In genomic region chr6:115606461-115606860, GRCm38 (mm10) we compare ENCODE assay signal across 19 mouse cellular contexts. TPM values are rescaled to one million over a fixed set of nuclear protein-coding genes. Genes with fewer than 3 reads are reported as not detected.
A peak's percentile ranks its signal among the peaks of the same experiment; 100 is the strongest.
DNase-seq lines count a peak whose midpoint lies in the region; TF ChIP-seq lines count a peak whose summit lies in the region.
"Had no signal": no experiment of that assay in that cellular context is flagged by ENCODE, and none has a peak within 500 bp of the region (broad histone marks: within the 10 kb centered on the region; RNA-seq: fewer than 3 reads in every experiment).

No protein-coding gene starts in this region.

- 16% methylated on average over 1 of the region's 1 CpGs for WGBS in cerebellum, adult 2 months

- H3K27ac ChIP-seq in cerebellum, adult 2 months (ENCODE audit: insufficient read depth, low read length), result peak overlapping the region; percentile 24; the same call in 1 of the 2 replicates
- H3K27ac ChIP-seq in left cerebral cortex, adult 2 months, result peak overlapping the region; percentile 28
- H3K27ac ChIP-seq: embryonic facial prominence, embryonic 13.5 days; forebrain, embryonic 12.5 days; heart, embryonic 13.5 days had no signal

- no peak overlapping the region for H3K4me3 ChIP-seq in cerebellum, adult 2 months (replicated peaks; ENCODE audit: insufficient read depth, low read depth, low read length)
- no peak overlapping the region for H3K4me3 ChIP-seq in left cerebral cortex, adult 2 months
- H3K4me3 ChIP-seq: embryonic facial prominence, embryonic 13.5 days; forebrain, embryonic 12.5 days; heart, embryonic 13.5 days had no signal

- DNase-seq in cerebellum, adult 2 months, result no peak
- DNase-seq in cerebellum, adult 11 months, result no peak
- DNase-seq in left cerebral cortex, adult 2 months (ENCODE audit: extremely low spot score in 1 of 2, low spot score in 2 of 2), result no peak
- DNase-seq in left cerebral cortex, adult 18-20 months (ENCODE audit: low spot score in 2 of 2), result no peak
- peak; percentile 25 for DNase-seq in adrenal gland, postnatal 14 days
- no peak for DNase-seq in right cerebral cortex, adult 18-20 months
- DNase-seq: B cell, adult 2 months; cerebellum, adult 11-12 months; cerebellum, adult 9-11 months; cerebellum, postnatal 36 days; gastrocnemius, postnatal 25 days; heart, adult 11 months; heart, postnatal 36 days; kidney, adult 11 months had no signal

- no peak for TF ChIP-seq POLR2A in cerebellum, adult 2 months (IDR thresholded peaks at IDR 0.05; ENCODE audit: borderline replicate concordance, insufficient read depth, low read length)

- intact Hi-C loops in left cerebral cortex, adult 2 months (cut with DNase I), result no loop called here

- H3K4me1 ChIP-seq in cerebellum, adult 2 months (ENCODE audit: control insufficient read depth, insufficient read depth, low read length), result peaks cover 21% of the 10 kb centered on the region

- no peaks in the 10 kb centered on the region for H3K27me3 ChIP-seq in cerebellum, adult 2 months (ENCODE audit: control insufficient read depth, insufficient read depth, low read length)
- H3K27me3 ChIP-seq: embryonic facial prominence, embryonic 13.5 days; forebrain, embryonic 12.5 days; heart, embryonic 13.5 days had no signal

- TF ChIP-seq CTCF in cerebellum, adult 2 months (IDR thresholded peaks at IDR 0.05; ENCODE audit: borderline replicate concordance, insufficient read depth, low read depth, low read length), result no peak
- no peak for TF ChIP-seq CTCF in left cerebral cortex, adult 2 months (IDR thresholded peaks at IDR 0.05)

RNA-seq across cellular contexts. Expression of gene Mkrn2, which starts 4.8 kb away (rescaled TPM):
- 34.7 and 37.7 TPM in 2 replicates for polyA plus RNA-seq in cerebellum, adult 2 months (2012; rRNA removed)
- 10 to 100 TPM; 28.5 to 38.3 TPM for total RNA-seq in left cerebral cortex, adult 2 months (2021)
- 10 to 100 TPM; 35.7 to 38.3 TPM for total RNA-seq in left cerebral cortex, adult 18-20 months (2021)
- total RNA-seq in adrenal gland, postnatal 14 days (2021), result 36.2 and 36.6 TPM in 2 replicates

RNA-seq across cellular contexts. Expression of gene Mkrn2os, which starts 14.1 kb away (rescaled TPM):
- polyA plus RNA-seq in cerebellum, adult 2 months (2012; rRNA removed), result 0.08 and 0.15 TPM in 2 replicates
- total RNA-seq in left cerebral cortex, adult 2 months (2021), result not detected
- total RNA-seq in left cerebral cortex, adult 18-20 months (2021), result not detected
- 0.15 TPM in 1 of 2 replicates, not detected in the other for total RNA-seq in adrenal gland, postnatal 14 days (2021)
- total RNA-seq: adrenal gland, adult 18-20 months; G1E had no signal
- polyA plus RNA-seq: G1E had no signal
